Mouse (Mus musculus) lung, adult 2 months (tissue): Measurements from ENCODE around the gene Gpr35.

Experiments
- CTCF ChIP-seq: fragments of 200-500 bp; IDR thresholded peaks from 2 replicates; pipeline ENCODE4 v1.5.1; 2011; ENCODE audit warnings: mild to moderate bottlenecking, low read length, control low read depth; ENCODE audit not compliant: insufficient read depth
- POLR2A ChIP-seq: fragments of 200-500 bp; IDR thresholded peaks from 2 replicates; pipeline ENCODE4 v1.6.1; 2011; ENCODE audit warnings: low read depth, mild to moderate bottlenecking, control low read depth, low read length, borderline replicate concordance; ENCODE audit errors: extremely low read depth

- peak; percentile 58 for TF ChIP-seq CTCF
- TF ChIP-seq POLR2A = no peak
These were observed 60.1 kb downstream of the Gpr35 start for GRCm38 (mm10) chr1:93010731-93011130.
